Mouse (Mus musculus): ENCODE results near the gene Pdzd7.
A peak's percentile ranks its signal among the peaks of the same experiment; 100 is the strongest.

Pdzd7 gene

DNA sequence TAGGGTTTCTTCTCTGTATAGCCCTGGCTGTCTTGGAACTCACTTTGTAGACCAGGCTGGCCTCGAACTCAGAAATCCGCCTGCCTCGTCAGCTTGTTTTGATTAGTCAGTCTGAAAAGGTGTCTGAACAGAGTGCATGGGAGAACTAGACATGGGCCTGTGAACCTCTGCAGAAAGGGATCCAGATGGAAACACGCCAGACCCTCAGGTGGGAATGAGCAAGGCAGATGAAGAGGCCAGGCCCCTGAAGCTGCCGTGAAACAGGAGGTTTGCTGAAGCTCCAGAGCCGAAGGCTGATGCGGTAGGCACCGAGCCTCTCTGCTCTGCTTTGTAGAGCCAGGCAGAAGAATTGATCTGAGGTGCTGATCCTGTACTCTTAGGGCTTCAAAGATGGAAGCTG is 33.3 kb downstream of the Pdzd7 start:
- DNase-seq = no peak

- no peak for DNase-seq
Measured at GRCm38 (mm10) chr19:45010646-45011045, 34.9 kb downstream of the Pdzd7 start.

DNA sequence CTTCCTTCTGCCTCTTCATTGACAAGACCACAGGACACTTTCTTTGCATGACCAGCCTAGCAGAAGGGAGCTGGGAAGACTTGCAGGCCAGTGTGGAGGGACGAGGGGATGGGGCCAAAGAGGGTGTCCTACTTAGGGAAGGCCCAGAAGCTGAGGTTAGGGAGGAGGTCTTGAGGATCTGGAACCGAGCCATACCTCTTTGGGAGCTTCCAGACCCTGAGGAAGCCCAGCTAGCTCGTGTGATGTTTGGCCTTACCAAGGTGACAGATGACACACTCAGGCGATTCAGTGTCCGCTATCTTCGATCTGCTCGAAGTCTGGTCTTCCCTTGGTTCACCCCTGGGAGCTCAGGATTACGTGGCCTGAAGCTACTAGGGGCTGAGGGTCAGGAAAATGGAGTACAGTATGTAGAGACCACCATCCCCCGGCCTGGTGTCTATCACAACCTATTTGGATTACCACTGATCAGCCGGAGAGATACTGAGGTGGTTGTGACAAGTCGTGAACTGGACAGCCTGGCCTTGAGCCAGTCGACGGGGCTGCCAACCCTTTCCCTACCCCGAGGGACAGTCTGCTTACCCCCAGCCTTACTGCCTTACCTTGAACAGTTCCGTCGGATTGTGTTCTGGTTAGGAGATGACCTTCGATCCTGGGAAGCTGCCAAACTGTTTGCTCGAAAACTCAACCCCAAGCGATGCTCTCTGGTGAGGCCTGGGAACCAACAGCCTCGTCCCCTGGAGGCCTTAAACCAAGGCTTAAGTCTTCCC is 37.9 kb downstream of the Pdzd7 start:
- DNase-seq = peak; percentile 29

- peak in 1 of 2 experiments; percentile 24 for DNase-seq
Measured at GRCm38 (mm10) chr19:45007021-45007420, 38.5 kb downstream of the Pdzd7 start.

DNA sequence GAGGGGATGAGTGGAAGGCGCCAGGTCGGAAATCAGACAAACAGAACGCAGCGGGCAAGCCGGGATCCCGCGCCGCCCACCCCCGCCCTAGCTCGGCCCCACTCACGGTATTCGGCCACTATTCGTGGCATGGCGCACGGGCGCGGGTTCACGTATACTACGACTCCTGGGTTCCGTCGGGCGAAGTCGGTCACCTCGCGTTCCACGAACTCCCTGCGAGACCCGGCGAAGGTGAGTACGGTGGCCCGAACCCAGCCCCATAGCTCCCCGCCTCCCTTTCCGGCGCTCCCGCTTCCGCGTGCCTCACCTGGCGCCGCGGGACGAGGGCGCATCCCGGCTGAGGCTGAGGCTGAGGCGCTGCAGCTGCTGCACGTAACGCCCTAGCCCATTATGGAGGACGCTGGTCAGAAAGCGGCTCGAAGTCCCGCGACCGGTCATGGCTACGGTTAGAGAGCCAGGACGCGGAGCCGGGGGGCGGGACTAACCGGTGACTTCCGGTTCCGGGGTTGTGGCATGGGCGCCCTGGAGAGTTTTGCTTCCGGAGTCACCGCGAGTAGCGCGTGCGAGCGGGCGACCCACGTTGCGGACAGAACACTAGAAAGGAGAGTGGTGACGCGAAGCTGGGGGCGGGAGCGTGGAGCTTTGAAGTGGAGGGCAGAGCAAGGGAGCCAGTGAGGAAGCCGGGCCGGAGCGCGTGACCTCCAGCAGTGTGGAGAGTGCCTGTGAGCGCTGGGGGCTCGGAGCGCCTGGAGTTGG is 39.4 kb downstream of the Pdzd7 start, which contains the start of gene Mrpl43:
Mrpl43 (minus strand) TSS at position 486 of the 756 bp plus-strand sequence.
- DNase-seq = peak; percentile 99

- peak; percentile 76 to 82 for DNase-seq
Measured at GRCm38 (mm10) chr19:45005444-45005843, 40.1 kb downstream of the Pdzd7 start, which contains the start of gene Twnk. Twnk (plus strand) TSS chr19:45005663.

- no peak for DNase-seq
Measured at GRCm38 (mm10) chr19:45003740-45004516, 41.6 kb downstream of the Pdzd7 start.

GRCm38 (mm10) chr19:45002301-45002700 is 43.2 kb downstream of the Pdzd7 start:
- peak in 1 of 2 experiments; percentile 35 for DNase-seq

DNA sequence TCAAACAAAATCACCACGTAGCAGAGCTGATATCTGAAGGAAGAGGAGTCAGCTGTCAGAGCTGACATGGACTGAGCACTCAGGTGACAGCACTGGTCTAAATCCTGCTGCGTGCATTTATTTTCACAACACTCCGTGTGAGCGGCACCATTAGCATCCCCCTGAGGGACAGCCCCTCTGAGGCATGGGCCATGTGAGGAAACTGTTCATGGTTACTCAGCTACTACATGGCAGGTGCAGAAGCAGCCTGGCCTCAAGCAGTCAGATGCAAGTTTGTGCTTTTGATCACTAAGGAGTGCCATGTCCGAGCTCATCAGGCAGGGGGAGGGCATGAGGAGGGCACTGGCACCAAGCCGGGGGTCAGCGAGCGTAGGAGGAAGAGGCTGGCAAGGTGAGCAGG is 45.9 kb downstream of the Pdzd7 start:
- DNase-seq = no peak

DNA sequence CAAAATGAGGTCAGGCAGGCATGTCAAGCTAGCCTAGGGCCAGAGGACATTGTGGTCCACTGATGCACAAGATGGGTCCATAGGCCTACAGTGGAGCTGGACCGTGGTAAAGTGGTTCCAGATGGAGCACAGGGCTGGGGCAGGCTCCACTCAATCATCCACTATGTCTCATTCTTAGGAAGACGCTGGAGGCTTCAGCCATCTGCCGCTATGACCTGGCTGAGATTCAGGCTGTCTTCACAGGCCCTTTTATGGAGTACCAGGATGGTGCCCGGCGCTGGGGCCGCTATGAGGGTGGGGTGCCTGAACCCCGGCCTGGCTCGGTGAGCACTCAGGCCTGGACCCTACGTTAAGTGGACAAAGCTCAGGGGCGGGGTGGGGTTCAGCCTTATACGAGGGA is 47.7 kb downstream of the Pdzd7 start:
- no peak for DNase-seq

DNA sequence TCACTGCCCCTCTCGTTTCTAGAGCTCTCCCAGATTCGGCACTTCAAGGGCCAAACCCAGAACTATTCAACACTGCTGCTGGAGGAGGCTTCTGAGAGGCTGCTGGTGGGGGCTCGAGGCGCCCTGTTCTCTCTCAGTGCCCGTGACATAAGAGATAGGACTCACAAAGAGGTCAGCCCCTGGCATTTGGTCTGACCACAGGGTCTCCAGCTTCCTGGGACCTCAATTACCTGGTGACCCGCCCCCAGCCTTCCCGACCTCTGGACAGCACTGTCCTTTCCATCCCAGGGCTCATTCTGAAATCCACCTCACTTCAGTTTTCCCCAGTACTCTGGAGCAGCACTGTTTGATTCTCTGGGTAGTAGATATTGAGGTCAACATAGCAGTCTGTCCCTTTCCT is 52.8 kb downstream of the Pdzd7 start:
- DNase-seq = no peak

GRCm38 (mm10) chr19:44992246-44992645 is 53.3 kb downstream of the Pdzd7 start:
- peak in 1 of 2 experiments; percentile 24 for DNase-seq

GRCm38 (mm10) chr19:44991031-44991430 is 54.5 kb downstream of the Pdzd7 start:
- DNase-seq = peak in 1 of 2 experiments; percentile 21

GRCm38 (mm10) chr19:44989567-44990495 is 55.7 kb downstream of the Pdzd7 start:
- DNase-seq = peak; percentile 40 to 59

- DNase-seq = peak; percentile 66 to 76
Measured at GRCm38 (mm10) chr19:44988831-44989566, 56.5 kb downstream of the Pdzd7 start, which contains the start of gene Sema4g. Sema4g (plus strand) TSS chr19:44989101.

- no peak for DNase-seq
Measured at GRCm38 (mm10) chr19:44988321-44988720, 57.2 kb downstream of the Pdzd7 start.

DNA sequence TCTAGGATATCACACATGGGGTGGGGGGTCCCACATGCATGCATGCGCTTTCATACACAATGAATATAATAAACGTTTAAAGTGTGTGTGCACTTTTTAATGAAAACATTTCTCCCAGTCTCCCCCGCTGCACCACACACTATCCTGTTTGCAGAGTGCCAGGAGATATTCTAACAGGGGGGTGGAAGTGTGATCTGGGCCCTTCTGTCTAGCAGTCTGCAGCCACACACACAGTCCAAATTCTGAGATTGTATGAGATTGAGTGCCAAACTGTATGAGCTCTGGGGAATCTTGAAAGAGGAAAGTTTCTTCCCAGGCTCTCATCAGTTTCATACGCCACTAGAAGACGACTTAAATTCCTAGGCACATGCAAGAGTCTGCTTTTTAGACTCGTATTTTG is 57.7 kb downstream of the Pdzd7 start:
- DNase-seq = no peak

DNA sequence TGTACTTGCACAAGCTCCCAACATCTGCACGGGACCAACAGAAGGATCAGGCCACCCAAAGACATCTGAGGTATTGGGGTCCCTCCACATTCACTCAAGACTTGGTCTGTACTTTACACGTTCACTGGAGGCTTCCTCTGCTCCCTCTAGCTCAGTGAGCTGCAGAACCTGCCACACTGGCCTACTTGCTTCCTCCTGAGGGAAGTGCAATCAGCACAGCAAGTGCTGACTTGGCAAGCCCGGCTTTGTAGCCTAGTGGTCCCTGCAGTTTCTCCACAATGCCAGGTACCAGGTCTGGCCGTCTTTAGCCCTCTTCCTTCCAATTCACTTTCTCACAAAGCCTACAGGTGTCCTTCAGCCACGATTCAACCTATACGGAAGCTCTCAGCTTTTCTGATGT is 58.5 kb downstream of the Pdzd7 start:
- DNase-seq = no peak

- no peak for DNase-seq
Measured at GRCm38 (mm10) chr19:44985159-44985988, 60.1 kb downstream of the Pdzd7 start.

DNA sequence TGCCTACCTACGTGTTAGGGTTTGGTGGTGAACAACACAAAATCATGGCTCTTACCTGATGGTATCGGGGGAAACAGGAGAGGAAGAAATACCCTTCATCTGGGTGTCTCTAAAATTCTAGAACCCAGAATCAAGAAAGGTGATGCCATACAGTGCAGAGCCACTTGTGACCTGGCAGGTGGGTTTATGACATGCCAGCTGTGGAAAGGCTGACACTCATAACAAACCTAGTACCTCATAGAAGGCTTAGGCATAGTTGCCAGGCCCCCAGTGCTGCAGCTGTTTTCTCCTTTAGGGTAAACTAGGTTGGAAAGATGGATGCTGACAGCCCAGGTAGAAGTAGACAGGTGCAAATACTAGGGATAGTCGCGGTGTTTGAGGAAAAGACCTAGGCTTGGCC is 61.1 kb downstream of the Pdzd7 start:
- no peak for DNase-seq
